Mouse (Mus musculus): Measurements from ENCODE around the gene Gm960.
"Not testable (repeated sequence)": the region's sequence is repeated elsewhere in the genome, so short reads cannot be mapped to it uniquely, and the experiment has no call there.

Gene Gm960

GRCm38 (mm10) chr19:4596071-4596470 is 102.4 kb downstream of the Gm960 start:
- intact Hi-C loops (cut with DNase I), result no loop called here

- intact Hi-C loops (cut with DNase I), result no loop called here
Measured at GRCm38 (mm10) chr19:4593792-4594522, 104.5 kb downstream of the Gm960 start.

GRCm38 (mm10) chr19:4590025-4590424 is 108.4 kb downstream of the Gm960 start:
- intact Hi-C loops (cut with DNase I), result no loop called here

GRCm38 (mm10) chr19:4589081-4589480 is 109.4 kb downstream of the Gm960 start:
- intact Hi-C loops (cut with DNase I), result no loop called here

- intact Hi-C loops (cut with DNase I), result no loop called here
Measured at GRCm38 (mm10) chr19:4588430-4588829, 110.0 kb downstream of the Gm960 start.

GRCm38 (mm10) chr19:4587426-4587825 is 111.0 kb downstream of the Gm960 start:
- intact Hi-C loops (cut with DNase I), result no loop called here

GRCm38 (mm10) chr19:4586783-4587182 is 111.7 kb downstream of the Gm960 start:
- intact Hi-C loops (cut with DNase I), result not testable (repeated sequence)

- intact Hi-C loops (cut with DNase I), result no loop called here
Measured at GRCm38 (mm10) chr19:4583856-4584255, 114.6 kb downstream of the Gm960 start.

- intact Hi-C loops (cut with DNase I), result no loop called here
Measured at GRCm38 (mm10) chr19:4579296-4579695, 119.2 kb downstream of the Gm960 start.

- intact Hi-C loops (cut with DNase I), result no loop called here
Measured at GRCm38 (mm10) chr19:4578799-4579198, 119.7 kb downstream of the Gm960 start.

Small RNA genes within 50 kb of the gene (microRNA-seq; reads per million reads assigned to microRNA genes)
- gene Mir6986, result 0.46 to 0.74 reads per million in 2 experiments
